Mouse (Mus musculus): ENCODE data around the gene Col6a6. TPM values are rescaled to one million over a fixed set of nuclear protein-coding genes. Genes with fewer than 3 reads are reported as not detected.
"Not testable (repeated sequence)": the region's sequence is repeated elsewhere in the genome, so short reads cannot be mapped to it uniquely, and the experiment has no call there.

The Col6a6 gene
- polyA plus RNA-seq (2015; fragmentation: Nextera tagmentation; extraction: Ambion mirVana): 0.28 and 0.29 TPM in 2 replicates

DNA sequence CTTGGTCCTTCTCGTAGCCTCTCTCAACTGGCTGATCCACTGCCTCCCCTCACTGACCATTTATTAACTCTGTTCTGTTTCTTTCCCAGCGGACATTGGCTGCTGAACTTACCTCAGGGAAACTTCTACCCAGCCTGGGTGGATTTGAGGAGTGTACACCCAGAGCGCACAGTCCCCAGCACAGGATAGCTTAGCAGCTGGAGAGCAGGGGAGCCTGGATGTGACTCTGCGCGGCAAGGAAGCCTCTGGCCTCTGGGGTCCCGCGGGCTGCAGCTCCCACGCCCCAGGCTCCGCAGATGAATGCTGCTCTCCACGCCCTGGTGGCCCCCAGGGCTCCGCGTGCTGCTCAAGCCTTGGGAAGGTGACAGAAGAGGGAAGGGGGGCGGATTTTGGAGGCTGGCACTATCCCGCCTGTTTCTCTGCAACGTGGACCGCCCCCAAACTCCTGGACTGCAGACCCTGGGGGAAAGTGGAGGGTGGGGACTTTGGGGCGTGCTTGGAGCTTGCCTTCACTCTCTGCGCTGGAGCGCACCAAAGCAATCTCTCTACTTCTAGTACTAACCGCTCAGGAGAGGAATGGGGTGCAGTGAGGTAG is at the start of gene Col6a6:
Gene Col6a6, minus strand, starts transcription at position 370 of the 595 bp plus-strand sequence.
- Histone ChIP-seq H3K4me2 (peak within 1 kb of the TSS; percentile 37), H3K9me3 (no peaks in the 10 kb centered on the region), H3K27ac (replicated peaks) (no peak within 1 kb of the TSS), H3K4me1 (replicated peaks) (peaks cover 5% of the 10 kb centered on the region), H3K9ac (no peak within 1 kb of the TSS), H3K36me3 (no peaks in the 10 kb centered on the region), H3K4me3 (no peak within 1 kb of the TSS), H3K27me3 (peaks cover 8% of the 10 kb centered on the region; the same call in 1 of the 2 replicates)
- WGBS: 18% methylated on average over 20 of the region's 20 CpGs
- ATAC-seq (ENCODE audit: low FRiP score, low read depth): no peak

DNA sequence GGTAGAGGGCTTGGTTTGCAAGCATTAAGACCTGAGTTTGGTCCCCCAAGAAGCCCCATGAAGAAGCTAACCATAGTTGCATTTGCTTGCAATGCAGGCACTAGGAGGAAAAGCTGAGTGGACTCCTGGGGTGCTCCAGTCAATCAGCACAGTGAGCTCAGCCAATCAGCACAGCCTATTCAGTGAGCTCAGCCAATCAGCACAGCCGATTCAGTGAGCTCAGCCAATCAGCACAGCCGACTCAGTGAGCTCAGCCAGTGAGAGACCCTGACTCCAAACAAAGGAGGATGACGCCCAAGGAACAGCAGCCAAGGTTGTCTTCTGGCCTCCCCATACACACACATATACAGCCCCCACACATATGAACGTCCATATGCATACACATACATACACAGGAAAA is 48.2 kb upstream of the Col6a6 start:
- WGBS: 88% methylated on average over 4 of the region's 4 CpGs
- no peak overlapping the region for H3K27ac ChIP-seq (replicated peaks)
- no peaks in the 10 kb centered on the region for H3K27me3 ChIP-seq
- ATAC-seq (ENCODE audit: low FRiP score, low read depth): no peak
- no peaks in the 10 kb centered on the region for H3K4me1 ChIP-seq (replicated peaks)
- H3K9me3 ChIP-seq: no peaks in the 10 kb centered on the region
- no peak overlapping the region for H3K4me2 ChIP-seq
- H3K36me3 ChIP-seq: no peaks in the 10 kb centered on the region
- H3K4me3 ChIP-seq: no peak overlapping the region
- H3K9ac ChIP-seq: no peak overlapping the region

DNA sequence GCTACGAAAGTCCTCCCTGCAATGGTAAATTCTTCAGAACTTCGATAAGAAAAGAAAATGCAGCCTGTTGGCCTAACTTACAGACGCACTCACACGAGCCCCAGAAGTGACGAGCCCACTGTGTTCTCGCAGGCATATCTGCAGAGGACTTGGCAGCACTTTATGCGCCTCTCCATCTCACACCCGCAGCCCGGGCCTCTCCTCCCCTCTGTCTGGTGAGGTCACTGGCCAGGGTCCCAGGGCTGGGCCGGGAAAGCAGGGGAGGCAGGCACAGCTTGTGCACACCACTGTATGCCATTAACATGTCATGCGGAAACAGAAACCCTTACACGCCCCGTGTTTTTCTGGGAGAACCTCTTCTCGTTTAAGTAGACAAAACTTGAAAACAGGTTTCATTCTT is 43.7 kb upstream of the Col6a6 start:
- H3K9me3 ChIP-seq: no peaks in the 10 kb centered on the region
- H3K4me1 ChIP-seq (replicated peaks): no peaks in the 10 kb centered on the region
- H3K9ac ChIP-seq: no peak overlapping the region
- 73% methylated on average over 14 of the region's 14 CpGs for WGBS
- no peaks in the 10 kb centered on the region for H3K36me3 ChIP-seq
- H3K27me3 ChIP-seq: no peaks in the 10 kb centered on the region
- H3K27ac ChIP-seq (replicated peaks): no peak overlapping the region
- no peak overlapping the region for H3K4me2 ChIP-seq
- no peak overlapping the region for H3K4me3 ChIP-seq
- no peak for ATAC-seq (ENCODE audit: low FRiP score, low read depth)

DNA sequence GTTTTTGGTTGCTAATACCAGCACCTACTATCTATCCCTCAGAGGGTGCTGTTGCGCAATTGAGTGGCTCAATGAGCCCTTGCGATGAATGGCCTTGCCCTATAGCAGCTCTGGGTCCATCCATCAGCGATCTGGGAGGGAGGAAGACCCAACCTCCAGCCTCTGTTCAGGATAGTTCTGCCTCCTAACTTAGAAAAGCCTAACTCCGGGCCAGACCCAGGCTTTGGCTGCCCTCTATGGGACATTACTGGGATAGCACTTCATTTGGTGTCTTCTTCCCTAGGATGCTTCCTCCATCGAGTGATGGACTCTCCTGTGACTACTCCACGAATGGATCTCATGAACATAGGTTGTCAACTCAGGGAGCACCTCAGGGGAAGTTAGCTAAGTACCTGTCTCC is 29.8 kb upstream of the Col6a6 start:
- Histone ChIP-seq H3K27ac (replicated peaks) (no peak overlapping the region), H3K4me3 (no peak overlapping the region), H3K27me3 (no peaks in the 10 kb centered on the region), H3K9me3 (no peaks in the 10 kb centered on the region), H3K9ac (no peak overlapping the region), H3K4me1 (replicated peaks) (no peaks in the 10 kb centered on the region), H3K36me3 (no peaks in the 10 kb centered on the region), H3K4me2 (no peak overlapping the region)
- 7% methylated on average over 6 of the region's 6 CpGs for WGBS
- ATAC-seq (ENCODE audit: low FRiP score, low read depth): peak; percentile 48; the same call in 1 of the 2 replicates

DNA sequence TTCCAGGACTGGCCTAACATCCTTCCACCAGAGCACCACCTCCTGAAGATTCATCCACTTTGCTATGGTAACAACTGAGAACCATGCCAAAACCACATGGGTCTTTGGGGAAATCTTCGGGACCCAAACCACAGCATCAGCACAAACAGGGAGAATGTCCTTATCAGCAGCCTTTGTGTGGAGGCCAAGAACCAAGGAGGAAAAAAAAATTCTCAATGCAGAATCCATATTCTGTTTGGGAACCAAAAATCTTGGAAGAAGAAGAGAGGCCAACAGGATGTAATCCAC is 24.8 kb upstream of the Col6a6 start:
- Histone ChIP-seq H3K27ac (replicated peaks) (no peak overlapping the region), H3K4me2 (no peak overlapping the region), H3K9ac (no peak overlapping the region), H3K36me3 (no peaks in the 10 kb centered on the region), H3K27me3 (no peaks in the 10 kb centered on the region), H3K4me3 (no peak overlapping the region), H3K4me1 (replicated peaks) (no peaks in the 10 kb centered on the region; the same call in 1 of the 2 replicates), H3K9me3 (no peaks in the 10 kb centered on the region)
- no peak for ATAC-seq (ENCODE audit: low FRiP score, low read depth)
- WGBS: 85% methylated on average over 1 of the region's 1 CpGs

DNA sequence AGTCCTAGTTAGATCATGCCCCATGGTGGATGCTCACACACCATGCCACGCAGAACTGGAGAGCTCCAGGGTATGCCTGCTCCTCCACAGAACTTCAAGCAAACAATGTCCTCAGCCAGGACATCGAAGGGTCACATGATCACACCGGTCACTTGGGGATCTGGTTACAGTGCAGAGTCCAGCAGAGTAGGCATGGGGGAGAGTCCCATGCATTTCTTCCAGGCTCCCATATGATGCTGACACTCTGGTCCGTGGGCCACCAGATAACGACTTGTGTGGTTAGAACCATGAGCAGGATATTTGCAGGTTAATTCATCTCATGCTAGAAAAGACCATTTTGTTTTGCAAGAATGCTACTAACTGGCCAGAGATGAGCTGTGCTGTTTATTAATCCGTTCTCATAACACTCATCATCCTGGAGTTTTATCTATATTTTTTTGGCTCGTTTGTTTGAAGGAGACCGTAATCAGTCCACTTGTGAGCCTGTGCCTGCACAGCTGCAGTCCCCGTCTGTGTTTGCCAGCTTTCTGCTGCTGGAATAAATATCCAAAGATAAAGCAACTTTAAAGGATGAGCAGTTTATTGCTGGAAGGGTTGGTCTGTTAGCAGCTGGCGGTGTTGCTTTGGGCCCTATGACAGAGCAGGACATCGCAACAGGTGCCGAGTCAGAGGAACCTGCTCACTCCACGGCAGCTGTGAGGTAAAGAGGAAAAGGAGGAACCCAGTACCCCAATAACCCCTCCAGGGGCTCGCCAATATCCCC is 24.2 kb upstream of the Col6a6 start:
- Histone ChIP-seq H3K27ac (replicated peaks) (no peak overlapping the region), H3K9ac (no peak overlapping the region), H3K4me1 (replicated peaks) (no peaks in the 10 kb centered on the region; the same call in 1 of the 2 replicates), H3K4me3 (no peak overlapping the region), H3K36me3 (no peaks in the 10 kb centered on the region), H3K27me3 (no peaks in the 10 kb centered on the region), H3K4me2 (no peak overlapping the region), H3K9me3 (no peaks in the 10 kb centered on the region)
- WGBS: 84% methylated on average over 14 of the region's 14 CpGs
- ATAC-seq (ENCODE audit: low FRiP score, low read depth): no peak

DNA sequence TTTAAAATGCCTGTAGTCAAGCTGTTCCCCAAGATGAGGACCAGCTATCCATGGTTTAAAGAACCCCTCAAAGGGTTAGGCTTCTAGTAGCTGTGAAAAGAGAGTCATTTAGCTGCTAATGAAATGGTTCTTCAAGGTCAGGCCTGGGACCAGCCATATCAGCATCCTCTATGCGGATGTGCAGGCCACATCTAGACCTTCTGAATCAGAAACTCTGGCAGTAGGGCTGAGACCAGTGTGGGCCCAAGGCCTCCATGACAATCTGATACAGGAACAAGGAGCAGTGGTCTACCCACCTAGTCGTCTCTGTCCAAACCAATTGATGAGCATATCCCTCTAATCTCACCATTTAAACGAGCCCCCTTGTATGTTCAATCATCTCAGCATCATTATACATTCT is 23.1 kb upstream of the Col6a6 start:
- Histone ChIP-seq H3K36me3 (no peaks in the 10 kb centered on the region), H3K4me1 (replicated peaks) (no peaks in the 10 kb centered on the region; the same call in 1 of the 2 replicates), H3K4me3 (no peak overlapping the region), H3K27ac (replicated peaks) (no peak overlapping the region), H3K4me2 (no peak overlapping the region), H3K9me3 (no peaks in the 10 kb centered on the region), H3K27me3 (no peaks in the 10 kb centered on the region), H3K9ac (no peak overlapping the region)
- ATAC-seq (ENCODE audit: low FRiP score, low read depth): no peak
- WGBS: 83% methylated on average over 3 of the region's 3 CpGs

DNA sequence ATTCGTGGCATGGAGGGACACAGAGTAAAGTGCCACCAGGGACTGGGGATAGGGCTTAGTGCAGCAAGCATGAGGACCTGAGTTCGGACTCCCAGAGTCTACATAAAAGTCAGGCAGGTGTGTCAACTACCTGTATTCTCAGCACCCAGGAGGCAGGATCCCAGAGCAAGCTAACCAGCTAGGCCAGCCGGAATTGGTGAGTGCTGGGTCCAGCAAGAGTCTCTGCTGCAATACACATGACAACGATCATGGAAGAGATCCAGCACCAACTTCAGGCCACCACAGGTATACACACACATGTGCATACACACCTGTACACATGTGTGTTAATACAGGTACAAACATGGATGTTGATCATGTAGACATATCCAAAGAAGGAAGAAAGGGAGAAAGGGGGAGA is 20.4 kb upstream of the Col6a6 start:
- Histone ChIP-seq H3K27ac (replicated peaks) (no peak overlapping the region), H3K9me3 (no peaks in the 10 kb centered on the region), H3K36me3 (no peaks in the 10 kb centered on the region), H3K4me2 (no peak overlapping the region), H3K9ac (no peak overlapping the region), H3K4me3 (no peak overlapping the region), H3K27me3 (no peaks in the 10 kb centered on the region), H3K4me1 (replicated peaks) (no peaks in the 10 kb centered on the region; the same call in 1 of the 2 replicates)
- ATAC-seq (ENCODE audit: low FRiP score, low read depth): no peak
- 79% methylated on average over 4 of the region's 4 CpGs for WGBS

DNA sequence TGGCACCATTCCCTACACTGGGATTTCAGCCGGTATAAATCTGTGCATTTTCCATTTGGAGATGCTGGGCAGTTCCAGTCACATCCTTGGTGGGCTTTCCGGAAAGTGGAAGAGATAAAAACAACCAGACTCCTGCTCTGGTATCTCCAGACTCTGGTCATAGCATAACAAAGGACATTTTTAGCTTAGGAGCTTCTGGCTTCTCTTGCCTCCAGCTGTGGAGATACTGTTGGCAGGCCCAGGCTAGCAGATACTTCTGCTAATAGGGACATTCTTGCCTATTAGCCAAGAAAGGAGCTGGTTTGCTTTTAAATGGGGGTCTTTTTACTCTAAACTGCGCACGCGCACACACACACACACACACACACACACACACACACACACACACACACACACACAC is 19.3 kb upstream of the Col6a6 start:
- H3K4me1 ChIP-seq (replicated peaks): no peaks in the 10 kb centered on the region; the same call in 1 of the 2 replicates
- H3K27ac ChIP-seq (replicated peaks): no peak overlapping the region
- H3K36me3 ChIP-seq: no peaks in the 10 kb centered on the region
- no peaks in the 10 kb centered on the region for H3K9me3 ChIP-seq
- no peaks in the 10 kb centered on the region for H3K27me3 ChIP-seq
- no peak overlapping the region for H3K4me3 ChIP-seq
- no peak overlapping the region for H3K9ac ChIP-seq
- 91% methylated on average over 5 of the region's 5 CpGs for WGBS
- H3K4me2 ChIP-seq: no peak overlapping the region
- no peak for ATAC-seq (ENCODE audit: low FRiP score, low read depth)

DNA sequence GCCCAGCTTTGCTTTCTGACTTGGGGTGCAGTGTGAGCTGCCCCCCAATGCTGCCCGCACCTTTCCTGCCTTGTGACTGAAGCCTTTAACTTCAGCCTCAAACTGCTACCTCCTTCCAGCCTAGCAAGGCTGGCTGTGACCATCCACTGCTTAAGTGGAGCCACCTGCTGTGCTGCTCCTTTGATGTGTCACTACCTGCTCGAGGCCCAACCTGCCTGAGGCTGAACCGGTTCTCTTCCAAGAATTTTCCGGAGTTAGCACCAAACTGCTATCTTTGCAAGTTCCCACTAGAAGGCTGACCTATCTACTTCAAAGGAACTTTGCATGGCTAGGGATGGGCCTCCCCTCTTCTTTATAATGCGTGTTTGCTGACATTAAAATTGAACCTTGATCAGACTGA is 13.4 kb upstream of the Col6a6 start:
- not testable (repeated sequence) for H3K4me3 ChIP-seq; H3K36me3 ChIP-seq; H3K27ac ChIP-seq (replicated peaks); H3K9me3 ChIP-seq; H3K27me3 ChIP-seq; ATAC-seq (ENCODE audit: low FRiP score, low read depth); H3K9ac ChIP-seq; H3K4me2 ChIP-seq; H3K4me1 ChIP-seq (replicated peaks)
- WGBS: 71% methylated on average over 5 of the region's 5 CpGs

DNA sequence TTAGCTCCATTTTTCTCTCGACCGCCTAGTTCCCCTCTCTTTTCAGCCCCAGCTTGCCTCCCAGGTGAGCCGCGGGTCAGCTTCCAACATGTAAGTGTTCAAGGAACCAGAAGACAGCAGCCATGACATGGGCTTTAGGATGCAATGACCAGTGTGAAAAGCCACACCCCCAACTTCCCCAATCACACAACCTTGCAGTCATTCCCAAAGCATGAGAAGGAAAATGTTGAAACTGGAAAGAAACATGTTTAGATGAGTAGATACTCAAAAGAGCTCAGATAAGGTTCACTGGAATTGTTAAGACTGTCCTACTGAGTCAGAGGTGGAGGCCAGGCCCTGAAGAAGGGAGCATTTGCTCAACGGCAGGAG is 11.2 kb upstream of the Col6a6 start:
- H3K4me3 ChIP-seq: no peak overlapping the region
- WGBS: 82% methylated on average over 5 of the region's 5 CpGs

DNA sequence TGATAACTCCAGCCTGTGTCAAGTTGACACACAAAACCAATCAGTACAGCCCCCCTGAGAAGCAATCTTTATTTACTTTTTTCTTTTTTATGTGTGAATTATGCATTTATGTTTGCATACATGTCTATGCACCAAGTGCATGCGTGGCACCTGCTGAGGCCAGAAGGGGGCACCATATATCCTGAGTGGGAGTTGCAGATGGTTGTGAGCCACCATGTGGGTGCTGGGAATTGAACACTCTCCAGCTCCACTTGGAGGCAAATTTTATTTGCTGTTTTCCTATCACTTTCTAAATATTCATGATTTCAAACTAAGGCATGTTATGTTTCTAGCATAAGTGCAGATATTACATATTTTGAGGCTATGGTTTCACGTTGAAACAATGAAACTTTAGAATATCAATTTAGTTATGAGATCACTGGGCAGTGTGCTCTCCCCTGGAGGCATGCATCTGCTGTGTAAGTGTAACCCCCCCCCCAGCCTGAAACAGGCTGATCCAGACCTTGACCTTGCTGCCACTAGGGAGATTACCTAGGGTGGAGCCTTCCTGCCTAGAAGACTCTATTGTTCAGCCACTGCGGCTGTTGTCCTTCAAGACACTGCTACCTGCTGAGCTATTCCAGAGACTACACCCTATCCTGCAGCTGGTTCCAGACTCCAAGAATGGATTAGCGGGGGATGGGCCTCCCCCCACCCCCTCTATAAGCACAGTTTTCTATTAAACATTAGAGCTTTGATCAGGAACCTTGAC is 10.6 kb upstream of the Col6a6 start:
- Histone ChIP-seq H3K27ac (replicated peaks) (no peak overlapping the region), H3K4me2 (no peak overlapping the region), H3K4me1 (replicated peaks) (0 out of 2 replicates have a peak, but pooled peaks cover 4% of the 10 kb centered on the region), H3K9ac (no peak overlapping the region), H3K27me3 (no peaks in the 10 kb centered on the region), H3K36me3 (no peaks in the 10 kb centered on the region), H3K9me3 (no peaks in the 10 kb centered on the region), H3K4me3 (no peak overlapping the region)
- ATAC-seq (ENCODE audit: low FRiP score, low read depth): no peak
- WGBS: 83% methylated on average over 4 of the region's 4 CpGs

More for the DNA sequence above, 11.2 kb upstream of the Col6a6 start:
- H3K27ac ChIP-seq (replicated peaks): no peak overlapping the region
- no peaks in the 10 kb centered on the region for H3K36me3 ChIP-seq
- H3K9ac ChIP-seq: no peak overlapping the region
- H3K27me3 ChIP-seq: no peaks in the 10 kb centered on the region
- ATAC-seq (ENCODE audit: low FRiP score, low read depth): no peak
- 0 out of 2 replicates have a peak, but pooled peaks cover 4% of the 10 kb centered on the region for H3K4me1 ChIP-seq (replicated peaks)
- no peak overlapping the region for H3K4me2 ChIP-seq
- no peaks in the 10 kb centered on the region for H3K9me3 ChIP-seq

All from hindbrain, embryonic 15.5 days (tissue).